Mouse (Mus musculus) mature B cell (primary cell): ENCODE measurements around the gene Slain2.
"Not testable (repeated sequence)": the region's sequence is repeated elsewhere in the genome, so short reads cannot be mapped to it uniquely, and the experiment has no call there.

Source experiments
- in situ Hi-C: fragments of 300-500 bp; cut with MboI; formaldehyde crosslinking; loops from 2 replicates; pipeline ENCODE4 v1.14.3; 2019

Gene Slain2

DNA sequence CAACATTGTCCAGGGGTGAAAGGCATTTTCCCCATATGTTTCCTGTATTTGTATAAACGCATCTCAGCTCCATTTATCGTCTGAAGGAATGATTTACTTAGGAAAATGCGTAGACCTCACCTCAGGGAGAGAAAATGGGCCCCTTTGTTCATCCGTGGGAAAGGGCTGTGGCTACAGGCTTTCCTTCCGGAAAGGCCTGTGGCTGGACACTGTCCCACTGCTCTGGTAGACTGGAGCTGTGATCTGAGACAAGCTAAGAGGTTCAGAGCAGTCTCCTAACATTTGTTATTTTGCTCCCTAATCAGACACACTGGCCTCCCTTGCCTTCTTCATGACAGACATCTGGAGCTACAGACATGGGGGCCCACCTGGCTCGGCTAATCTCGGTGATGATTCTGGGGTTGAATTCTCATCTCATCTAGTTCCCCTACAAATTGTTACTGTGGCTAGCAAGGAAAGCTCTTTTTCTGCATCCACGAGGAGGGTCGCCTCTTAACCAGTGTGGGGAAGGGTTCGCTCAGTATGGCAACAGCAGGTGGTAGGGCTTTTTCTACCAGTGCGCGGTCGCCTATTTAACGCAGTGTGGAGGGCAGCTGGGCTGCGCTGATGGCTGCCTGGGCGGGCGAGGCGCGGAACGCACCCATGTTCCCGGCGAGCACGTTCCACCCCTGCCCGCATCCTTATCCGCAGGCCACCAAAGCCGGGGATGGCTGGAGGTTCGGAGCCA lies 98.9 kb downstream of the Slain2 start:
- in situ Hi-C loops: not testable (repeated sequence)

DNA sequence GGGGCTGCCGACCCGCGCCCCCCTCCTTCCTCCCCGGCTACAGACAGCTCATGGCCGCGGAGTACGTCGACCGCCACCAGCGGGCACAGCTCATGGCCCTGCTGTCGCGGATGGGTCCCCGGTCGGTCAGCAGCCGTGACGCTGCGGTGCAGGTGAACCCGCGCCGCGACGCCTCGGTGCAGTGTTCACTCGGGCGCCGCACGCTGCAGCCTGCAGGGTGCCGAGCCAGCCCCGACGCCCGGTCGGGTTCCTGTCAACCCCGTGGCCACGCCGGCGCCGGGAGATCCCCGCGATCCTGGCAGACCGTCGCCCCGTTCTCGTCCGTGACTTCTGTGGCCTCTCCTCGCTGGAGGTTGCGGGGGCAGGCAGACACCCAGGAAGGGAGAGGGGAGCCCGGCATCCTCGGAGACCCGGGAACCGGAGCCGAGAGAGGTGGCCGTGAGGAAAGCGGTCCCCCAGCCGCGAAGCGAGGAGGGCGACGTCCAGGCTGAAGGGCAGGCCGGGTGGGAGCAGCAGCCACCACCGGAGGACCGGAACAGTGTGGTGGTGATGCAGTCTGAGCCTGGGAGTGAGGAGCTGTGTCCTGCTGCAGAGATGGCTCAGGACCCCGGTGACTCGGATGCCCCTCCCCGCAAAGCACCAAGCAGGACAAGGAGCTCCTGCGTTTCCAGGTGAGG lies 99.6 kb downstream of the Slain2 start:
- in situ Hi-C loops: not testable (repeated sequence)

DNA sequence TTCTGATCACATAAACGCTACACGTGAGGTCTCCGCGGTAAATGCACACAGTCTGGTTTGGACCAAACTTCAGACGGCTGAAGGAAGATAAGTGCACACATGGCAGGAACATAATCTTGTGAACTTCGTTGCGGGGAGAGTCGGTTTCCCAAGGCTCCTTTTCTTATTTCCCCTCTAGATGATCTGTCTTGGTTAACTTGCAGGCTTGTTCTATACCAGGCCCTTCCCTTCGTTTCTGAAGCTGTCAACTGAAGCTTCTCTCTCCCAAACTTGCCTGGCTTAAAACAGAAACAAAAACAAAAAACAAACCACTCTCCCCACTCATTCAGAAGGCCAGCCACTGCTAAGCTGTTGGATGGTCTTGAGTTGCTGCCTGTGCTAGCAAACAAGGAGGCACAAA lies 100.6 kb downstream of the Slain2 start:
- in situ Hi-C loops: no loop called here

DNA sequence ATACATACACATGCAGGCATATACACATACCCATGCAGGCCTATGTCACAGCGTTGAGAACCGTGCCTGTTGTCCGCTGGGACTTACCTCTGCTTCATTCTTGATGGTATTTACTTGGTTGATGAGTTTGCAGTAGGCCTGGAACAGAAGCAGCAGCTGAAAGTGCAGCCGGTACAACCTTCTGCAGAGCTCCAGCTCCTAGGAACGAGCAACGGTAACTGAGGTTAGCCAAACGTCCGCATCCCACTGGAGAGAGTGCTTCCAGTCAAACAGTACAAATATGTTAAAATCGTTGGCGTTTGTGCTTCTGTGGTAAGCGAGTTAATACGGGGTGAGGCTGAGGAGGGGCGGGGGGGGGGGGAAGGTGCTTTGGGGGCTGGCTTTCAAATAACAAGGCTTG lies 109.7 kb downstream of the Slain2 start:
- in situ Hi-C loops: no loop called here
